Mouse (Mus musculus) limb, embryonic 15.5 days (tissue): ENCODE results near the gene Oog1. TPM values are rescaled to one million over a fixed set of nuclear protein-coding genes. Genes with fewer than 3 reads are reported as not detected.
"Not testable (repeated sequence)": the region's sequence is repeated elsewhere in the genome, so short reads cannot be mapped to it uniquely, and the experiment has no call there.

Source experiments
- ATAC-seq: fragments of 200-750 bp; cut with Nextera tagmentation; 2 replicates; pipeline ENCODE4 v1.8.0; 2017; ENCODE audit warnings: low read depth, moderate TSS enrichment; ENCODE audit not compliant: insufficient number of reproducible peaks, low FRiP score, low TSS enrichment
- H3K27ac ChIP-seq: fragments of 300-500 bp; sonication (generic); 2 replicates; pipeline ENCODE4 v1.5.1; 2015; ENCODE audit warnings: moderate library complexity, mild to moderate bottlenecking, inconsistent platforms
- H3K27me3 ChIP-seq: fragments of 300-500 bp; sonication (generic); 2 replicates; pipeline ENCODE4 v1.6.1; 2015; ENCODE audit warnings: inconsistent platforms
- H3K36me3 ChIP-seq: fragments of 300-500 bp; sonication (generic); 2 replicates; pipeline ENCODE4 v1.6.1; 2015; ENCODE audit warnings: inconsistent platforms
- H3K4me1 ChIP-seq: fragments of 300-500 bp; sonication (generic); 2 replicates; pipeline ENCODE4 v1.6.1; 2015; ENCODE audit warnings: inconsistent platforms
- H3K4me2 ChIP-seq: fragments of 300-500 bp; sonication (generic); 2 replicates; pipeline ENCODE4 v1.6.1; 2015; ENCODE audit warnings: mild to moderate bottlenecking, inconsistent platforms
- H3K4me3 ChIP-seq: fragments of 300-500 bp; sonication (generic); 2 replicates; pipeline ENCODE4 v1.5.1; 2015; ENCODE audit warnings: mild to moderate bottlenecking, inconsistent platforms
- H3K9ac ChIP-seq: fragments of 300-500 bp; sonication (generic); 2 replicates; pipeline ENCODE4 v1.6.1; 2015; ENCODE audit warnings: inconsistent platforms
- H3K9me3 ChIP-seq: fragments of 300-500 bp; sonication (generic); 2 replicates; pipeline ENCODE4 v1.6.1; 2016; ENCODE audit warnings: inconsistent platforms
- whole genome bisulfite sequencing: fragments of 180-500 bp; shearing (Covaris S2); methylation state at CpG from one replicate; pipeline ENCODE4 v1.1.7; 2015; 5-methylcytosine and 5-hydroxymethylcytosine counted together
- polyA plus RNA-seq: library from polyadenylated mRNA; unstranded; fragments of >200 nt; fragmentation: Nextera tagmentation; extraction: Ambion mirVana; gene quantifications from 2 replicates; pipeline ENCODE4 v1.2.1, GENCODE M21; 2015

Oog1 gene
- polyA plus RNA-seq: not detected in 2 replicates

DNA sequence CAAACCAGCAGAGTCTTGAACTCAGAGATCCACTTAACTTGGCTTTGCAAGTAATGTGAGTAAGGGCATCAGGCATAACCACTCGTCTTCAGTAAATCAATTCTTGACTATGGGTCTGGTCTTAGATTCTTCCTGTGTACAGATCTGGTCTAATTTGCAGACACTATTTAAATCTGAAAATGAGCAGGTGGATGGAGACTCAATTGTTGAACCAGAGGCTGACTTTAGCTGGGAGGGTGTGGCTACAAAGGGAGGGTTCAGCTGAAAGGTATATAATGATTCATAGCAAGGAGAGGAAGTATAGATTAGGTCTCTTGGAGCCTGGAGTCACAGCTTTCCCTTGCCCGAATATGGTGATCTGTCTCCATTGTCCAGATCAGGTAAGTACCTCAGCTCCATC lies at the start of gene Oog1:
Gene Oog1 (plus strand): TSS at position 301 of the 400 bp plus-strand sequence.
- H3K9ac ChIP-seq, H3K4me1 ChIP-seq, H3K36me3 ChIP-seq, ATAC-seq, H3K4me3 ChIP-seq, H3K27ac ChIP-seq, H3K9me3 ChIP-seq, H3K27me3 ChIP-seq, H3K4me2 ChIP-seq: not testable (repeated sequence)
- 65% methylated on average over 1 of the region's 2 CpGs for WGBS

DNA sequence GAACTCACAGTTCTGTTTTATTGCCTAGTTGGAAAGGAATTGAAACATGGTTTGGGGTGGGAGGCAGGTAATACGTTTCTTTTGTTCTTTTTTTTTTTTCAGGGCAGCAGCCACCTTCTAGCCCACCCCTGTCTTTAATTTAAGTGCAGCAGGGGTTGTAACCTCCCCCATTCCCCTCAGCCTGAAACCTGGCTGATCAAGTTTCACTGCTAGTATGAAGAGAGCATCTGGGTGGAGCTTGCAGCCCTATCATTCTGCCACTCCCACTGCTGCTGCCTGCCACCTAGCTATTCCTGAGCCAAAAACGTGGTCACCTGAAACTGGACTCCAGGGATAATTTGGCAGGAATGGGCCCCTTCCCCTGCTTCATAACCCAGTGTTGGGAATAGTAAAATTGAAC lies 1.1 kb upstream of the Oog1 start:
- H3K9me3 ChIP-seq, H3K36me3 ChIP-seq, H3K4me1 ChIP-seq, ATAC-seq, H3K9ac ChIP-seq, H3K4me3 ChIP-seq, H3K27me3 ChIP-seq, H3K27ac ChIP-seq, H3K4me2 ChIP-seq: not testable (repeated sequence)
- 2% methylated on average over 2 of the region's 2 CpGs for WGBS

DNA sequence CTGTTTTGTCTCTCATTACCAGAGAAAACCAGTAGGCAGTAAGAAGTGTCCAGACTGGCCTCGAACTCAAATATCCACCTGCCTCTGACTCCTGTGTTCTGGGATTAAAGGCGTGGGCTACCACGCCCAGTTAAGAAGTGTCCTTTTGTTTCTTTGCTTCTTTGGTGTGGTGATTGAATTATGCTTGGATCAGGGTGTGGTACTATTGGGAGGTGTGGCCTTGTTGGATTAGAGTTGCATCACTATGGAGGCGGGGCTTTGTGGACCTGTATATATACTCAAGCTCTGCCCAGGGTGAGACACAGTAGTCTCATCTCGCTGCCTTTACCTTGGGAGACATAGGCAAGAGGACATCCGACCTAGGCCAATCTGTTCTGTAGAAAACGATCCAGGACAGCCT lies 16.1 kb downstream of the Oog1 start, which contains the start of gene Gm4027:
Gene Gm4027 (plus strand): TSS at position 301 of the 400 bp plus-strand sequence.
- H3K9ac ChIP-seq, H3K9me3 ChIP-seq, ATAC-seq, H3K36me3 ChIP-seq, H3K4me1 ChIP-seq, H3K27ac ChIP-seq, H3K4me2 ChIP-seq, H3K4me3 ChIP-seq, H3K27me3 ChIP-seq: not testable (repeated sequence)
- 85% methylated on average over 6 of the region's 7 CpGs for WGBS

DNA sequence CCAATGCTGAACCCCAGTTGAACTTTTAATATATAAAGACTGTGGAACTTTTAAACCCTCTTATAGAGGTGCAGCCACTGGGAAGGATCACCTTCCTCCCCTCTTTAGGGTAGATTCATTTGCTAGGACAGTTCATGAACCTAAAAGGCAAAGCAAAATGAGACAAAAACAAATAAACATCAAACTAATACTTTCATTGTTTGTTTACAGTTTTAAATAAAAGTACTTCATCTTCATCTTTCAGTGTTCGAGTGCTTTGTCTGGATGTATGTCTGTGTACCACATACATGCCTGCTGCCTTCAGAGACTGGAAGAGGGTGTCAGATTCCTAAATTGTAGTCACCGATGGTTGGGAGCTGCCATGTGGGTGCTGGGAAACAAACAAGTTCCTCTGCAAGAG lies 42.0 kb downstream of the Oog1 start, which contains the start of gene Gm16381:
Gene Gm16381 (minus strand): TSS at position 101 of the 400 bp plus-strand sequence.
- not testable (repeated sequence) for H3K9ac ChIP-seq, H3K9me3 ChIP-seq, H3K4me3 ChIP-seq, H3K27me3 ChIP-seq, H3K36me3 ChIP-seq, H3K27ac ChIP-seq, H3K4me2 ChIP-seq, H3K4me1 ChIP-seq, ATAC-seq
- 80% methylated on average over 2 of the region's 2 CpGs for WGBS

DNA sequence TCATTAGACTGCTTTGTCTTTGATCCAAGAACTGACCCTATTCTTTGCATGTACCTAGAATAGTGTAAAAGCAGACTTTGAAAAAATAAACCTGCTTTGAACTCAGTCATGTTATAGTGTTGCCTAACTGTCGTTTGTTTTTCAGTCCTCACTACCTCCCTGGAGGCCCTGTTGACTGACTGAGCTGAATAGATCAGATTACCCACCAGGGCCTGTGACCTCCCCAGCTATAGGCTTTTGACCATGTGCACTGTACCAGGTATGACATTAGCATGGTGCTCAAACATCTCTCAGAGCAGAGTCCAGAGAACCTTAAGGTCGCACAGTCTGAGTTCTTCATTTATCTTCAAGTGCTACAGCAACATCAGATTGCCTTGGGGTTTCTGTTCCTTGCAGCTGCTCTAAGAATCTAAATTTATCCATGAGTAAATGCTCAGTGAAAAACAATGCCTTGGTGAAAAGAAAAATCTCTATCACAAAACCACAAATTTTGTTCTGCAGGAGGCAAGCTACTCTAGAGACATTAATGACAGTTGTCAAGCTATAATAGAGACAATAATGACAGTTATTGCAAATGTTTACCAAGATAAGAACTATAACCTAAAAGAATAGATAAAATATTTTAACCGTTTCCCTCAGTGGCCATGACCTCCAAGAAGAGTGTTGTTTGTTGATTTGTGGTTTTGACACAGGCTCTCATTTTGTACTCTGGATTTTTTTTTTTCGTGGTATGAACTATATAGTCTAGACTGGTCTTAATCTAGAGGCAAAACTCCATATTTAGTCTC lies 50.6 kb downstream of the Oog1 start:
- not testable (repeated sequence) for H3K27ac ChIP-seq, H3K27me3 ChIP-seq, H3K4me2 ChIP-seq, H3K9me3 ChIP-seq, H3K9ac ChIP-seq, H3K4me1 ChIP-seq, H3K36me3 ChIP-seq, H3K4me3 ChIP-seq, ATAC-seq
- WGBS: 65% methylated on average over 2 of the region's 4 CpGs

Other genes with a start within 250 kb of the Oog1 start
- 82.1 and 83.7 TPM in 2 replicates for gene Sptlc2, start 214.3 kb upstream of the Oog1 start, polyA plus RNA-seq
- 242 and 296 TPM in 2 replicates for gene Slirp, start 158.8 kb upstream of the Oog1 start, polyA plus RNA-seq
- 53.2 and 66.1 TPM in 2 replicates for gene Alkbh1, start 158.7 kb upstream of the Oog1 start, polyA plus RNA-seq
- 113 TPM in 2 replicates for gene Snw1, start 130.4 kb upstream of the Oog1 start, polyA plus RNA-seq
- not detected in 2 replicates for gene Gm5788, start 108.0 kb upstream of the Oog1 start, polyA plus RNA-seq
- not detected in 2 replicates for gene Gm8300, start 88.4 kb upstream of the Oog1 start, polyA plus RNA-seq
- not detected in 2 replicates for gene Gm4027, start 16.2 kb downstream of the Oog1 start, polyA plus RNA-seq
- not detected in 2 replicates for gene Gm16381, start 41.9 kb downstream of the Oog1 start, polyA plus RNA-seq
- gene Gm21319, start 173.1 kb downstream of the Oog1 start, polyA plus RNA-seq: not detected in 2 replicates
- not detected in 2 replicates for gene Gm21936, start 192.8 kb downstream of the Oog1 start, polyA plus RNA-seq
- gene BB287469, start 213.9 kb downstream of the Oog1 start, polyA plus RNA-seq: not detected in 2 replicates
- gene Gm2001, start 239.7 kb downstream of the Oog1 start, polyA plus RNA-seq: not detected in 2 replicates